Mouse (Mus musculus): ENCODE measurements around the gene Gm10778. TPM values are rescaled to one million over a fixed set of nuclear protein-coding genes. Genes with fewer than 3 reads are reported as not detected.
"Not testable (repeated sequence)": the region's sequence is repeated elsewhere in the genome, so short reads cannot be mapped to it uniquely, and the experiment has no call there.

Gene Gm10778
- 1 to 10 TPM; 3.9 to 4.1 TPM for total RNA-seq (2021)

DNA sequence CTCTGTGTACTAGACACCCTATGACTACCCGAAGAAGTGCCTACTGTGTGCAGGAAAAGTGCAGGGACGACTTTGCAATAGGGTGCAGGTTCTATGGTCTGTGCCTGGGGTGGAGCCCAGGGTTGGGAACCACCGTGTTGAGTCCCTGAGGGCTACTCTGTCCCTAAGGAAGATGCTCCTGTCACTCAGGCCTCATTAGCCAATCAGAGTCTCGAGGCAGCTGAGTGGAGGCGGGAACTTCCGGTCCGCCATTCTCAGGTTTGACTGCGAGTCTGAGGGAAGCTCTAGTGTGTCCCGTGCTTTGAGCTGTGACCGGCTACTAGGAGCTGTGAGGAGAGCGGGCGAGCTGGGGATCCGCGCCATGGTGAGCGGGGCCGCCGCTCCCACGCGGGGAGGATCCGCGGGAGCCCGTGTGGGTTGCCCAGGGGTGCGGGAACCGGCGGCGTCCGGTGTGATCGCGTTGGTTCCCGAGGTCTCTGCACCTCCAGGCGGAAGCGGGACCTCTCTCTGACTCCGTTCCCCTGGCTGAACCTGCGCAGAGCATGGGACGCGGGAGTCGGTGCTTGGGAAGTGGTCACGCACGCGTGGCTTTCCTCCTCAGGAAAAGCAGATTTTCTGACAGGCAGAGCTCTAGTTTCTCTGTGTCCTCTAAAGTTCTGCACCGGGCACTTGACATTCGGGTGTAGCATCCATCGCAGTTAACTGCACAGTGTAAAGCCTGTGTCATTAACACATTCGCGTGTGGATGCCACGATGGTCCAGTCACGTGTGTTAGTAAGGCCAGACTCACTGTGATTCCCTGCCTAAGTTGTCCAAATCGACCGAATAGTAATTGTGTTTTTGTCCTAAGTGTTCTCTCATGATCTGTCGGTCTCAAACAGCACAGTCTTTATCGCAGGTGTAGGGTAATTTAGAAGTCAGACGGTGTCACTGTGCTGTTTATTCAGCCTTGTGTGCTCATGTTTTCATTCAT is at the start of gene Gm10778:
TSS of gene Gm10778 (plus strand) at position 257 of the 973 bp plus-strand sequence.
- DNase-seq (ENCODE audit: low spot score in 2 of 2), result peak; percentile 85 to 89
- intact Hi-C loops (cut with DNase I), result not testable (repeated sequence)

DNA sequence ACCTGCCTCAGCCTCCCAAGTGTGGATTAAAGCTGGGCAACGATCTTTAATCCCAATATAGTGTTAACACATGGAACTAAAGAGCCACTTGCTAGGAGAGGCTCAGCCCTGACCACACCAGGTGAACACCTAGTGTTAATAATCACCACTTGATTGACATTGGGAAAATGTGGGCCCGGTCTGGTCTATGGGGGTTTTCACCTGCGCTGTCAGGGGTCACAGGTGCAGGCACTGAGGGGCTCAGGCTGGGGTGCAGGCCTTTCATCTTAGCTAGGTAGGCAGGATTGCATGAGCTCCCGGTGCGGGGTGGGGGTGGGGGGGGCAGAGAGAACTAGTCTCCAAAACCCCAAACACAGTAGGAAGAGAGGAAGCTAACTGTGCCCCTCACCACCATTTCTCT is 49.2 kb upstream of the Gm10778 start:
- no peak for DNase-seq (ENCODE audit: low spot score in 2 of 2)
- intact Hi-C loops (cut with DNase I), result loop anchor here (5.0 kb wide), 1 partner anchor 97 kb away; the partner anchor contains the start of gene S1pr4

DNA sequence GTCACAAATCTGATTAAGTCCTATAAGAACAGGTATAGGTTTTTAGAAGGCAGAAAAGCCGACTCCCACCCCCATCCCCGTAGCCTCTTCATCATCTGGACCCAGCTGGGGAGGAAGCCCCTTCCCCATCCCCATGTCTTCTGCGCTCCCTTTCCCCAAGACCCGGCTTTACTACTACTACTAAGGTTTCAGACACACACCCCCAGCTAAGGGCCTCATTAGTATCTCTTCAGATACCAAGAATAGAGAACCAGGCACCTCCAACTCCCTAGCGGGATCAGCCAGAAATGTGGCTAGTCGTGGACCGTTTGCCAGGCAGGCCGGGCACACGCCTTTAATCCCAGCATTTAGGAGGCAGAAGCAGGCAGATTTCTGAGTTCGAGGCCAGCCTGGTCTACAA is 48.8 kb upstream of the Gm10778 start:
- DNase-seq (ENCODE audit: low spot score in 2 of 2), result no peak
- intact Hi-C loops (cut with DNase I), result loop anchor here (5.0 kb wide), 1 partner anchor 98 kb away; the partner anchor contains the start of gene S1pr4

DNA sequence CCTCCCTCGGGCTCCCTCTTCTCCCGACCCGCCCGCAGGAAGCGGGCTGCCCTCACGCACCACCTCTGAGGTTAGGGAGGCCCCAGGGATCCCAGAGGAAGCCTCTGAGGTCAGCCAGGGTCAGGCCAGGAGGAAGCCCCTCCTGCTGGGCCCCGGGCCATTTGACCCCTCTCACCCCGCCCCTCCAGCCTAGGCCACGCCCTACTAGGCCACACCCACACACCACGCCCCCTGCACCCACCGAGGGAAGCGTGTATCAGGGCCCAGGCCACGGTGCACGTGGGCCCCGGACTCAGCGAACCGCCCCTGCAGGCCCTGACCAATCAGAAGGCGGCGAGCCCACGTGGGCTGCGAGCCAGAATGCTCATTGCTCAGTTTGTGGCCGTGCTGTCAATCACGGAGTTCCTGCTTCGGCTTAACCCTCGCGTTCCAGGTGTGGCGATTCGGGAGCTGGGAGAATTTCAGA is 48.1 kb upstream of the Gm10778 start, which contains the start of gene Tle6:
TSS of gene Tle6 (minus strand) at position 336 of the 466 bp plus-strand sequence.
- intact Hi-C loops (cut with DNase I), result loop anchor here (5.0 kb wide), 1 partner anchor 98 kb away; the partner anchor contains the start of gene S1pr4
- peak; percentile 87 to 90 for DNase-seq (ENCODE audit: low spot score in 2 of 2)

DNA sequence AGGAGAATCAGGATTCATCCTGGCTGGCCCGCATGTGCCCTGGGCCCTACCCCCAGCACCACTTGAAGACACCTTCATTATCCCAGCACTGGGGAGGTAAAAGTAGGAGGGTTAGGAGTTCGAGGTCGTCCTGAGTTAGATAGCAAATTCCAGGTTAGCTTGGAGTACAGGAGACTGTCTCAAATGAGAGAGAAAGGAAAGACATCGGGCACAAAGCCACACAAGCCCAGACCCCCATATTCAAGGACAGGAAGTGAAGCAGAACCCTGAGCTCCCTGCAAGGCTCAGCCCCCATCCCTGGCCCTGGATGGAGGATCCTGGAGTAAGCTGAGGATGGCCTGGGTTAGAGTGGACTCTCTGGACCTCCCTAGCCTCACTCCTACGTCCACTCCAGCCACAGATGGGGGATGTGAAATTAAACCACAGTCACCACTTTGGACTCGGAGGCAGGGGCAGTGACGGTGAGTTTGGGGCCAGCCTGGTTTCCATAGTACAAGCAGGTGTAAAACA is 47.4 kb upstream of the Gm10778 start:
- no peak for DNase-seq (ENCODE audit: low spot score in 2 of 2)
- intact Hi-C loops (cut with DNase I), result loop anchor here (5.0 kb wide), 1 partner anchor 99 kb away; the partner anchor contains the start of gene S1pr4

DNA sequence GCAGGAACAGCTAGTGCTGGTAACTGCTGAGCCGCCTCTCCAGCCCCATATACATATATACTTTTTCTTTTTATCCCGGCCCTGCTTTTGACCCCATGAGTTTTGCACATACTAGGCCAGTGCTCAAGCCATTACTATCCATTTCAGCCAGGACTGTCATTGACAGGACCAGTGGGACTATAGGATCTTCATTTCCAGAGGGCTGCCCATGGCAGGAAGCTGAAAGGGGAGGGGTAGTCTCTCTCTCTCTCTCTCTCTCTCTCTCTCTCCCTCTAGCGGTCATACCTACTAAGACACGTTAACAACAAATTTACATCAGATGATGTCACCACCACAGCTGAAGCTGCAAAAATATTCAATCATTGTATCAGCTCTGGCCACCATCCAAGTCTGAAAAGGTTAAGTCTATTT is 46.1 kb upstream of the Gm10778 start:
- no peak for DNase-seq (ENCODE audit: low spot score in 2 of 2)
- intact Hi-C loops (cut with DNase I), result loop anchor here (5.0 kb wide), 1 partner anchor 100 kb away; the partner anchor contains the start of gene S1pr4

DNA sequence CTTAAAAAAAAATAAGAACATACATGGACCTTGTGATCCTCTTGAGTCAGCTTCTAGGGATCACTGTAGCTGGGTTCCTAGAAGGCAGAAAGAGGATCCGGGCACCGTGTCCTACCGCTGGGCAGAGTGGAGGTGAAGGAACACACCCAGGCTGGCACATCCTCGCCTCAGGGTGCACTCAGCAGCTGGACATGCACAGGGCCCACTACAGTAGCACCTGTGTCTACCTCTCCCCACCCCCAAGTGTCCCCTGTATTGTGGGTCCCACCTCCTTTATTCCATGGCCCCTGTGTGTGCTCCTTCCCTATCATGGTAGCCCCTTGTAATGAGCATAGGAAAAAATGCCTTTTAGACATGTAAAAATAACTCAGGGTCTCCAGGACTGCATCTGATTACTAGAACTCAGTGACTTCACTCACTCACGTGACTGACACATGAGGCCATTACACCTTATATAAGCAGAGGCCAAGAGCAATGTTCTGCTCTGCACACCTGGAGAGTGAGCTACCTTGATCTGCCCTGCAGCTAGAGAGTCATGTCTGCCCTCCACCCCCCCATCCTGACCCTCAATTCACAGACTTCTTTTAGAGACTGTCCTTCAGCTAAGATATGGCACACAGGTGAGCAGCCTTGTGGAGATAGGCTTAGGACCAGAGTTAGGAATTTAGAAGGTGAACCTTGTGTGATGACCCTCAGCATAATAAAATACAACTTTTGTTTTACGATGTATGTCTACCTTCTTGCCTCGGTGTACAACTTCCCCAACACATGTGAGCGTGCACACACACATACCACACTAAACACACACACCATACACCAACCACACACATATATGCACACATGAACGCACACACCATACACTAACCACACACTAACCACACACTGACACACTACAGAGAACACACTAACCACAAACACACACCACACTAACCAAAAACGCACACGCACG is 44.6 kb upstream of the Gm10778 start:
- DNase-seq (ENCODE audit: low spot score in 2 of 2), result no peak

DNA sequence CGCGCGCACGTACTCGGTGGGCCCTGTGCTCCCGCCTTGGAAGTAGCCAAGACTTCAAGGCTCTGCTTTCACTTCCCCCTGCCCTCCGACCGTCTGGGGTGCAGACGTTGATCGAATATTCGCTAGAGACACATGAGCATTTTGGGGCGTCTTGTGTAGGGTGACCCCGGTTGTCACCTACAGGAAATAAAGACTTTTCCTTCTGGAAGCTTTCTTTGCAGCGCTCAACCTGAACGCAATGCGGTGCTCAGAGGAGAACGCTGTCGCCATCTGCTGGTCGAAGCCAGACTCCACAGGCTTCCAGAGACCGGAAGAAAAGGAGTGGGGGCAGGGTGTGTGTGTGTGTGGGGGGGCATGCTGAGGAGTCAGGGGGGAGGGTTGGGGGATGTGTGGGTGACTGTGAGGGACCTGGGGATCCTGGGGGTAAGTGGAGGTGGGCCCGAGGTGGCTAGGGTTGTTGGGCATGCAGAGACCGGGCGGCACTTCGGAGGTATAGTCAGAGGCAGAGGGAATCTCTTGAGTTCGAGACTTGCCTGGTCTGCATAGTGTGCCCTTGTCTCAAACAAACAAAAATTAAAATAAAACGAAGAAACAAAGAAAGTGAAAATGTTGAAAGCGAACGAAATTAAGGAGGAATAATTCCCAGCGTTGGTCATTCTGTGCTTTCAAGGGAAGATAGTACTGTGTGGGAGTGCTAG is 43.7 kb upstream of the Gm10778 start:
- intact Hi-C loops (cut with DNase I), result loop anchor here (2.0 to 5.0 kb wide), 2 partner anchors 42 to 103 kb away; partner anchors contain the start of gene S1pr4
- peak; percentile 83 to 88 for DNase-seq (ENCODE audit: low spot score in 2 of 2)

More for the DNA sequence above, 44.6 kb upstream of the Gm10778 start:
- intact Hi-C loops (cut with DNase I), result loop anchor here (2.0 to 5.0 kb wide), 2 partner anchors 41 to 102 kb away; partner anchors contain the start of gene S1pr4

DNA sequence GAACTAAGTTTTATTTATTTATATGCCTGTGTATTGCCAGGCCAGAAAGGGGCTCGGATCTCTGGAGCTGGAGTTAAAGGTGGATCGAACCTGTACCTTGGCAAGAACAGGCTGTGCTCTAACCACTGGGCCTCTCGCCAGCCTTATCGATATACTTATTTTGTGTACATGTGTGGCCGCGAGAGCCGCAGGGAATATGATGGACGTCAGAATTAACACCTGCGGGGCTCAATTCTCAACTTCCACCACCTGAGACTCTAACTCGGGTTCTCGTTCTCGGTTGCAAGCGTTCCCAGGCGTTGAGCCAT is 43.2 kb upstream of the Gm10778 start:
- intact Hi-C loops (cut with DNase I), result loop anchor here (2.0 kb wide), 1 partner anchor 43 kb away; no protein-coding TSS in a partner anchor
- DNase-seq (ENCODE audit: low spot score in 2 of 2), result no peak

DNA sequence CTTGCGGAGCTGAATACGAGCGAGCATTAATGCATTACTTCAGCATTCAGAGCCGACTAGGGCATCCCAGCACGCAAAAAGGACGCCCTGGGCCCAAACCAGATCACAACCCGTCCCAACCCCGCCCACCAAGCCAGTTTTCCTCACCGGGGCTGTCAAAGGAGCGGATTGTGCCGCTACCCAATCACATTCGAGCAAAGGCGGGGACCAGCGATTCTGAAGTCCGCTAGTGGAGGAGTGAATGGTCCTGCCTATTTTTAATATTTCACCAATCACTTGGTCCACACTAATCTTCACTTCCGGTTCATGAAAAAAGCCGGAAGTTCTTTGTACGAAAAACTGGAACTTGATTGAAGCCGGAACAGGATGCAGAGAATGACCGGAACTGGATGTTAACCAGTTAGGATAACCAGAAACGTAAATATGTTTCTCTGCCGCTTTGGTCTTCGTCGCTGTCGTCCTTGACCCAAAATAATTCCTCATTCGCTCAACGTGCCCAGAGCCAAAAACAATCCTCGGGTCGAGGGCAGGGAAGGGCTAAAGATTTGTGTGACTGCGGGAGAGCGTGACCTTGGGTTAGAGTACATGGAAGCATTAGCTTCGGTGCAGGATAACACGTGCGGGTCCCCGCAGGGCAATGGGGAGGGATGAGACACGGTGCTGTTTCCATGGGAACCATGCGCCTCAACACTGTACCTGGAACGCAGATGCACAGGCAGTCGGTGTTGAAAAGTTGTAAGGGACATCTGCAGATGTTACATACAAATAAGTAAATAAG is 42.7 kb upstream of the Gm10778 start, which contains the start of gene BC025920:
TSS of gene BC025920 (plus strand) at position 297 of the 778 bp plus-strand sequence.
- peak; percentile 90 to 91 for DNase-seq (ENCODE audit: low spot score in 2 of 2)
- intact Hi-C loops (cut with DNase I), result loop anchor here (2.0 kb wide), 1 partner anchor 43 kb away; no protein-coding TSS in a partner anchor

DNA sequence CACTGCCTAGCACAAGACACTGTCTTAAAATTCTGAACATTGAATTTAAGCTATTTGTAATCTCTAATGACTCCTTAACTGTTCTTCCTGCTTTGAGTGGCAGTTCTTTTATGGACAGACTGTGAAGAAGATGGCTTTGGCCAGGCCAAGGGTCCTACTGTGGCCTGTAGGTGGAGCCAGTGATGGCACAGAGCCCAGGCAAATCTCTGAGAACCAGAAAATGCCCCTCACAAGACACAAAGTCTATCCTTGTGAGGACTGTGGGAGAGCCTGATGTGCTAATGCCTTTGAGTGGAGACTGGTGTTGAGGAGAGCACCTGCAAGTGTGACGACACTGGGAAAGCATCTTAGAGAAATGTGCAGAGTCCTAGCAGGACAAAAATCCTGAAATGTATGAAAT is 40.6 kb upstream of the Gm10778 start:
- no peak for DNase-seq (ENCODE audit: low spot score in 2 of 2)

DNA sequence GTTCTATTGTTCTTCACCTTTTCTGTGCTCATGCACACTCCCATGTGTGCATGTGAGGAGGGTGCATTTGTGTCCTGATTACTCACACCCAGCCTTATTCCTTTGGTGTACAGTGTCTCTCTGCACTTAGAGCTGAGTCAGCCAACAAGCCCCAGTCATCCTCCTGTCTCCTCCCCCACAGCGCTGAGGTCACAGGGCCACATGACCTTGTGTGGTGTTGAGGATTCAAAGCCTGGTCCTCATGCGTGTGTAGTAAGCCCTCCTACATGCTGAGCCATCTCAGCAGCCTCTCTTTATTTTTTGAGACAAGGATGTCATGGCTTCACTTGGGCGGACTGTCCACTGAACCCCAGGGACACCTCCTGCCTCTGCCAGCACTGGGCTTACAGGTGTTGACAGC is 36.1 kb upstream of the Gm10778 start:
- intact Hi-C loops (cut with DNase I), result no loop called here
- no peak for DNase-seq (ENCODE audit: low spot score in 2 of 2)

More for the DNA sequence above, 40.6 kb upstream of the Gm10778 start:
- intact Hi-C loops (cut with DNase I), result no loop called here

DNA sequence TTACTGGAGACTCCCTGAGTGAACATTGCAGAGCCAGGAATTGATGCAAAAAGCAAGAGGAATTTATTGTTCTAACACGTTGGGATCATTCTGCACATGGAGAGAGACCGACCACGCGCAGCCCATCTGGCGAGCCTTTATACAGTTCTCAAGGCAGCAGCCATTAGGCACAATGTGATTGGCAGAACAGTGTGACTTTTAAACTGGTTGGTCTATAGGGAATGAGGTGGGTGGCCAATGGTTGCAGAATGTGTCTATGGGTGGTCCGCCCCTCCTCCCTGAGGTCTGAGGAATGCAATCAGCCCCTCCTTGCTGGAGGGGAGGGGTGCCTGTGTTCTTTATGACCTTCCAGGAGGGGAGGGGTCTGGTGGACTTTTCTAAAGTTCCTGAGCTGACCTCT is 33.4 kb upstream of the Gm10778 start:
- no peak for DNase-seq (ENCODE audit: low spot score in 2 of 2)

DNA sequence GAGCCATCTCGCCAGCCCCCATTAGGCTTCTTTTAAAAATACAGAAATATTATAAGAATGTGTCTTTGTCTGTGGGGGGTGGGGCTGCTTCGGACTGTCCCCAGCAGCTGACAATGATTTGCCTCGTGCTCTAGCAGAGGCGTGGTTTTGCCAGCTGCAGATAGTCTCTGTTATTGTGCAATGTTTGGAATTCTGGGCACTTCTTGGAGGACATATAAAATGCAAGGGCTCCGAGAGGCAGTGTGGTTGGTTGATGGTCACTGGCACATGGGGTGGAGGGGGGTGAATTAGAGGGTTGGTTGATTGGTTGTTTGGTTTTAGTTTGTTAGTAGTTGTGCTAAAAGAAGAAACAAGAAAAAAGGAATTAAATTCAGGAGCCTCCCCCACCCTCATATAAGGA is 28.9 kb upstream of the Gm10778 start:
- intact Hi-C loops (cut with DNase I), result no loop called here
- DNase-seq (ENCODE audit: low spot score in 2 of 2), result no peak

More for the DNA sequence above, 33.4 kb upstream of the Gm10778 start:
- intact Hi-C loops (cut with DNase I), result no loop called here

DNA sequence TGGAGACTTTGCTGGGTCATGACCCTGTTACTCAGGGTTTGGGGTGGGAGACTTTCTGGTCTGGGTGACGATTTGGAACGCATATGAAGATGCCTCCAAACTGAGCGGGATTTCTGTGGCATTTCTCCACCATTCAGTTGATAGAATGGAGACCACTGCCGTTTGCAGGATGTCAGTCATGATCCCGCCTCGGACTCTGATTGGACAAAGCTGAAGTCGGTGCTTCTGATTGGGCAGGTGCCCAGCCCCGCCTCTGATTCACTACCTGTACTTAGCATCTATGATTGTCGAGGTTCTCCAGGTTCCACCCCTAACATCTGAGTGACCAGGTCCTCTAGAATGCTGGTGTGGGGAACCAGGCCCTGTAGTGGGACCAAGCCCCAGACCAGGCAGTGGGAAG is 28.1 kb upstream of the Gm10778 start:
- intact Hi-C loops (cut with DNase I), result no loop called here

DNA sequence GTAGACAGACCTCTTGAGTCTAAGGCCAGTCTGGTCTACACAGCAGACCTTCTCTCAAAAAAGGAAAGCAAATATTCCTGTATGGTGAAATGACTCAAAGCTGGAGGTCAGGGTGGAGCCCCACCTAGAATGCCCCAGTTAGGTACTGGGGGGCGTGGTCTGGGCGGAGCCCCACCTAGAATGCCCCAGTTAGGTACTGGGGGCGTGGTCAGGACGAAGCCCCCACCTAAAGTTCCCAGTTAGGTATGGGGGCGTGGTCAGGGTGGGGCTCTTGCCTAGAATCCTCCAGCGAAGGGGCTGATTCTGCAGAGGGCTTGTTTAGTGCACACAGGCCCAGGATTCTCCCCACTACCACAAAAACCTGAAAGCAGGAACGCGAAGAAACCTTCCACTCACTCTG is 25.4 kb upstream of the Gm10778 start:
- intact Hi-C loops (cut with DNase I), result no loop called here
- no peak for DNase-seq (ENCODE audit: low spot score in 2 of 2)

More for the DNA sequence above, 28.1 kb upstream of the Gm10778 start:
- DNase-seq (ENCODE audit: low spot score in 2 of 2), result no peak

DNA sequence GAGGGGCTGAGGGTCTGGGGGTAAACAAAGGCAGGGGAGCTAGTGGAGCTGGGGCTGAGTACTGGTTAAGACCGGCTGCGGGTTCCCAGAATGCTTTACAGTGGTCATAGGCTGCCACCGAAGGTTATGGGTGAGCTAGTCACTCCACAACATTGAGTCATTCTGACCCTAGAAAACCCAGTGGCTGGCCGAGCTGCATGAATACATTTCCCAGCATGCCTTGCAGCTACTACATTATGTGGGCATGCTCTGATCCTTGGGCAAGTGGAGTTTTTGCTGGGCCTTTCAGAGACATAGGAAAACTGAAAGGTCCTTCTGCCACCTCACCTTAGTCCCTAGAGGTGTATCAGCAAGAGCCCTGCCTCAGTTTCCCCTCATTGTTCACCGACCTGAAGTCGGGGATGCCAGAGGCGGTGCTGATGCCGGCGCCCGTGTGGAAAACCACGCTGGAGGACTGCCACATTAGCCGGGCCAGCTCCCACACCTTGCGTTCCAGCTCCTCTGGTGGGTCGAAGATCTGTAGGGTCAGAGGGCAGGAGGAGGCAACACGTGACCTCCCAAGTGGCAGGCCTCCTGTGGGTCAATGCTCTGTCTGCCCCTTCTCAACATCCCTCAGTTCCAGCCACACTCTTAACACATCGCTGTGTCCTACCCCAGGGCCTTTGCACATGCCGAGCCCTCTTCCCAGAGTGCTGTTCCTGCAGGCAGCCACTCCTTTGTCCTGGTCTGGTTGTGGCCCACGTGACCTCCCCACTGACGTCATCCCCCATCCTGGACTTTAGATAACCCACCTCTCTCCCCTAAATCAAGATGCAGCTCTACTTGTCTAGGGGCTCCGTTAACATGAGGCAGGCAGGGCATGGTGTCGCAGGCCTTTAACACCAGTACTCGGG is 22.5 kb upstream of the Gm10778 start:
- no peak for DNase-seq (ENCODE audit: low spot score in 2 of 2)
- intact Hi-C loops (cut with DNase I), result no loop called here

Data from left cerebral cortex, postnatal 36 days (tissue).